Mouse (Mus musculus) monocyte, adult 59 days (primary cell): ENCODE measurements around the gene Cmtm1. TPM values are rescaled to one million over a fixed set of nuclear protein-coding genes. Genes with fewer than 3 reads are reported as not detected.

ENCODE experiments used
- total RNA-seq, 2 experiments: library from RNA; stranded (reverse); gene quantifications; one replicate each; pipeline ENCODE4 v1.2.4; 2023

The Cmtm1 gene
- not detected for total RNA-seq

DNA sequence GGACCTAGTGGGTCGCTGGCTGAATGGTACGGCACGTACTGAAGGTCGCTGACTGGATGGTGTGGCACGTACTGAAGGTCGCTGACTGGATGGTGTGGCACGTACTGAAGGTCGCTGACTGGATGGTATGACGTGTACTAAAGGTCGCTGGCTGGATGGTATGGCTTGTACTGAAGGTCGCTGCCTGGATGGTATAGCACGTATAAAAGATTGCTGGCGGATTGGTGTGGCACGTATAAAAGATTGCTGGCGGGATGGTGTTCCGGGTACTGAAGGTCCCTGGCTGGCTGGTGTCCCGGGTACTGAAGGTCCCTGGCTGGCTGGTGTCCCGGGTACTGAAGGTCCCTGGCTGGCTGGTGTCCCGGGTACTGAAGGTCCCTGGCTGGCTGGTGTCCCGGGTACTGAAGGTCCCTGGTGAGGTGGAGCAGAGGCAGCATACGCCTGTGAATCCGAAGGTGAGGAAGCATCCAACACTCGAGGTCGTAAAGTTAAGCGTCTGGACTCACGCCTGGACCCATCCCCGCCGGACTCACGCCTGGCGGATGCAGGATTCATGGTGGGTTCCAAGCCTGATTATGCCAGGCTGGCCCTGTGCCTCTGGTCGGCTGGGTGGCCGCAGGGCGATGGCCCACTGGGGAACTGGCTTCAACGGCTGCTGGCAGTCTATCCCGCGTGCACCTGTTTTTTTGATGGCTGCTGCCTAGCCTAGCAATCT, at the start of gene Cmtm1, which contains the start of gene Gm45711:
TSS of gene Cmtm1 (minus strand) at position 705 of the 715 bp plus-strand sequence.
TSS of gene Gm45711 (minus strand) at position 641 of the 715 bp plus-strand sequence.

GRCm38 (mm10) chr8:104339229-104339982, 29.5 kb upstream of the Cmtm1 start, which contains the start of gene Cmtm3:
TSS of gene Cmtm3 (plus strand) at chr8:104339410.

DNA sequence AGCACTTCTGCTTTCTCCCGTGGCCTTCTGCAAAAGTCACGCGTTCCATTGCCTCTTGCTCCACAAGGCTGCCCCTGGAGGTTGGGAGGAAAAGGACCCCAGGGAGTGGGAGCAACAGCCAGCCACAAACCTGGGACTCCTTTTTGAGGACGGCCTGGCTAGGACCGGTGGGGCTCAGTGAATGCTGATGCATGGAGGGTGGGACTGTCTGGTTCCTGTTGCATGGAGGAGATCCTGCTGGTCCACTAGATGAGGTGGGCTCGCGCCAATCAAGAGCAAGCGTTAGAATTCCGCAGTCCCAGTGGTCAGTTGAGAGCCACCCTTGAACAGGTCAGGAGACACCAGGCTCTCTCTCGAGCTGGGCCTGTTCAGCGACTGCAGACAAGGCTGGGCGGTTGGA, 12.0 kb upstream of the Cmtm1 start, which contains the start of gene Cmtm2b:
TSS of gene Cmtm2b (plus strand) at position 301 of the 400 bp plus-strand sequence.

GRCm38 (mm10) chr8:104321267-104321666, 11.3 kb upstream of the Cmtm1 start, which contains the start of gene Gm11020:
TSS of gene Gm11020 (plus strand) at chr8:104321567.

GRCm38 (mm10) chr8:104293081-104293480, 16.9 kb downstream of the Cmtm1 start, which contains the start of gene Cmtm2a:
TSS of gene Cmtm2a (minus strand) at chr8:104293181.

DNA sequence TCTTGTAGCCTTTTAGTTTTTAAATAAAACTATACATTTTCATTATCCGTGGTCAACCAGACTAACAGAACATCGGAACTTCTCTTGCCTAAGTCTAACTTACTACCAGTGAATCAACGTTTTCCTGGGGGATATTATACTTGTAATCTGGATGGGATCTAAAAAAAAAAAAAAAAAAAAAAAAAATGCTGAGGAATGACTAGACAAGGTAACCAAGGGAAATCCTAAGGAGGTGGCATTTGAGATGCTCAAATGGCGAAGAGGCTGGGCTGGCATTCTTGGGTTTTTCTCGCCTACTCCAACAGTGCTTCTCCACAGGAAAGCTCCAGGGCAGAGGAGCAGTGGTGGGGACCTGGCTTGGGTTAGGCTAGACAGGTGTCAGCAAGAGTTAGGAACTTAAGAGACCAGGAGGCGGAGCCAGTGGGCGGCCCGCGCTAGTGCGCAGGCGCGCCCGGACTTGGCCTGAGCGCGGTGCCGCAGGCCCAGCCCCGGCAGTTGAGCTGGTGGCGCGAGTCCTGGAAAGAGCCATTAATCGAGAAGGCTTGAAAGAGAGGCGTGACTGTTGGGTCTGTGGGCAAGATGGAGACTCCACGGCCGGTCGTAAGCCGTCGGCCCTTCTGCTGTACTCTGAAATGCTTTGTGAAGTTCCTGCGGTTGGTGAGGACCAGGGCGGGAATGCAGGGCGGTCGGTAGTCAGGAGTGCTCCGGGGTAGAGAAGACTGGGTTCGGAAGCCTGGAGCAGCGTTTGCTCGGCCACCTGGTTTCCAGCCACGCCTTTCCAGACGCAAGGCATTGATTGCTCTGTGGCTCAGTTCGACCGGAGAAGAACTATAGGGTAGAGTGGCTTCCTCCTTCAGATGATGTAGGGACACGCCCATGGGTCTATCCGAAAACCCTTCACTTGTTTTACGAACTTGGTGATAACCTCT, 59.2 kb downstream of the Cmtm1 start, which contains the start of gene Cklf:
TSS of gene Cklf (plus strand) at position 423 of the 929 bp plus-strand sequence.

GRCm38 (mm10) chr8:104248276-104248675, 61.7 kb downstream of the Cmtm1 start, which contains the start of gene Tk2:
TSS of gene Tk2 (minus strand) at chr8:104248558.

Other genes with a start within 250 kb of the Cmtm1 start
- gene Cdh5, start 208.5 kb downstream of the Cmtm1 start, total RNA-seq, result 1 to 10 TPM in 1 of 2 experiments, under 1 TPM in 1; 0.67 to 2.9 TPM
- gene Bean1, start 139.7 kb downstream of the Cmtm1 start, total RNA-seq, result not detected
- 10 to 100 TPM; 48.1 to 49.8 TPM for gene Tk2, start 61.6 kb downstream of the Cmtm1 start, total RNA-seq
- 10 to 100 TPM; 52.5 to 57.1 TPM for gene Cklf, start 59.3 kb downstream of the Cmtm1 start, total RNA-seq
- gene Cmtm2a, start 17.0 kb downstream of the Cmtm1 start, total RNA-seq, result not detected
- gene Gm45711, start 64 bp downstream of the Cmtm1 start, total RNA-seq, result not detected
- gene Gm11020, start 11.4 kb upstream of the Cmtm1 start, total RNA-seq, result not detected
- gene Cmtm2b, start 12.1 kb upstream of the Cmtm1 start, total RNA-seq, result not detected
- 100 to 1,000 TPM; 150 to 162 TPM for gene Cmtm3, start 29.3 kb upstream of the Cmtm1 start, total RNA-seq
- gene Cmtm4, start 85.7 kb upstream of the Cmtm1 start, total RNA-seq, result 1 to 10 TPM; 3.4 to 3.6 TPM
- gene Dync1li2, start 132.9 kb upstream of the Cmtm1 start, total RNA-seq, result 10 to 100 TPM; 62.9 to 78.2 TPM
- gene Terb1, start 199.8 kb upstream of the Cmtm1 start, total RNA-seq, result not detected
- 10 to 100 TPM; 20.2 to 26.1 TPM for gene Nae1, start 224.5 kb upstream of the Cmtm1 start, total RNA-seq
- gene Car7, start 224.5 kb upstream of the Cmtm1 start, total RNA-seq, result 1 to 10 TPM in 1 of 2 experiments, under 1 TPM in 1; 0.43 to 1.6 TPM